Mouse (Mus musculus): Measurements from ENCODE around the gene Ddx6. TPM values are rescaled to one million over a fixed set of nuclear protein-coding genes. Genes with fewer than 3 reads are reported as not detected.
"Not testable (repeated sequence)": the region's sequence is repeated elsewhere in the genome, so short reads cannot be mapped to it uniquely, and the experiment has no call there.

Ddx6 gene
- polyA plus RNA-seq, 1 experiment from 2014 or later = 28.1 TPM

- Histone ChIP-seq H3K4me1 (replicated peaks) (peaks cover 12% of the 10 kb centered on the region), H3K36me3 (peaks cover 87% of the 10 kb centered on the region)
- WGBS = 76% methylated on average over 1 of the region's 1 CpGs
- not testable (repeated sequence) for H3K27me3 ChIP-seq; H3K4me3 ChIP-seq (replicated peaks); H3K9me3 ChIP-seq; H3K27ac ChIP-seq; H3K9ac ChIP-seq (replicated peaks); ATAC-seq; H3K4me2 ChIP-seq (replicated peaks)
Measured at GRCm38 (mm10) chr9:44613081-44613480, 8.4 kb downstream of the Ddx6 start.

- no peak overlapping the region for H3K4me2 ChIP-seq (replicated peaks)
- no peak overlapping the region for H3K4me3 ChIP-seq (replicated peaks)
- peaks cover 82% of the 10 kb centered on the region for H3K36me3 ChIP-seq
- no peak for ATAC-seq
- 76% methylated on average over 3 of the region's 3 CpGs for WGBS
- no peaks in the 10 kb centered on the region for H3K27me3 ChIP-seq
- H3K27ac ChIP-seq = no peak overlapping the region
- H3K9ac ChIP-seq (replicated peaks) = no peak overlapping the region
- 0 out of 2 replicates have a peak, but pooled peaks cover 4% of the 10 kb centered on the region for H3K4me1 ChIP-seq (replicated peaks)
- H3K9me3 ChIP-seq = no peaks in the 10 kb centered on the region
Measured at GRCm38 (mm10) chr9:44621114-44621513, 16.4 kb downstream of the Ddx6 start.

GRCm38 (mm10) chr9:44624390-44624789 lies 19.7 kb downstream of the Ddx6 start:
- H3K4me2 ChIP-seq (replicated peaks) = no peak overlapping the region
- H3K9me3 ChIP-seq = no peaks in the 10 kb centered on the region
- 84% methylated on average over 5 of the region's 5 CpGs for WGBS
- H3K27ac ChIP-seq = no peak overlapping the region
- no peak overlapping the region for H3K4me3 ChIP-seq (replicated peaks)
- no peak for ATAC-seq
- H3K9ac ChIP-seq (replicated peaks) = no peak overlapping the region
- 0 out of 2 replicates have a peak, but pooled peaks cover 4% of the 10 kb centered on the region for H3K4me1 ChIP-seq (replicated peaks)
- peaks cover 78% of the 10 kb centered on the region for H3K36me3 ChIP-seq
- no peaks in the 10 kb centered on the region for H3K27me3 ChIP-seq

GRCm38 (mm10) chr9:44626268-44626667 lies 21.6 kb downstream of the Ddx6 start:
- Histone ChIP-seq H3K27me3 (no peaks in the 10 kb centered on the region), H3K9me3 (no peaks in the 10 kb centered on the region), H3K4me3 (replicated peaks) (no peak overlapping the region), H3K4me1 (replicated peaks) (no peaks in the 10 kb centered on the region), H3K36me3 (peaks cover 81% of the 10 kb centered on the region), H3K9ac (replicated peaks) (no peak overlapping the region), H3K4me2 (replicated peaks) (no peak overlapping the region), H3K27ac (no peak overlapping the region)
- WGBS = 93% methylated on average over 5 of the region's 5 CpGs
- ATAC-seq = no peak

- Histone ChIP-seq H3K27me3 (no peaks in the 10 kb centered on the region), H3K9me3 (no peaks in the 10 kb centered on the region), H3K4me2 (replicated peaks) (no peak overlapping the region), H3K27ac (0 out of 2 replicates have a peak overlapping the region, but pooled peaks have one; percentile 16), H3K4me3 (replicated peaks) (no peak overlapping the region), H3K4me1 (replicated peaks) (no peaks in the 10 kb centered on the region), H3K36me3 (peaks cover 58% of the 10 kb centered on the region), H3K9ac (replicated peaks) (no peak overlapping the region)
- 69% methylated on average over 15 of the region's 15 CpGs for WGBS
- peak; percentile 71; the same call in 1 of the 2 replicates for ATAC-seq
Measured at GRCm38 (mm10) chr9:44637551-44638169, 33.0 kb downstream of the Ddx6 start.

GRCm38 (mm10) chr9:44638726-44639125 lies 34.0 kb downstream of the Ddx6 start:
- not testable (repeated sequence) for H3K4me3 ChIP-seq (replicated peaks); H3K4me2 ChIP-seq (replicated peaks); ATAC-seq; H3K4me1 ChIP-seq (replicated peaks); H3K9ac ChIP-seq (replicated peaks); H3K27me3 ChIP-seq; H3K9me3 ChIP-seq; H3K27ac ChIP-seq
- WGBS = 96% methylated on average over 9 of the region's 9 CpGs
- H3K36me3 ChIP-seq = peaks cover 48% of the 10 kb centered on the region

- not testable (repeated sequence) for H3K4me3 ChIP-seq (replicated peaks); H3K4me1 ChIP-seq (replicated peaks); H3K4me2 ChIP-seq (replicated peaks); H3K27ac ChIP-seq; H3K27me3 ChIP-seq; H3K9ac ChIP-seq (replicated peaks); ATAC-seq; H3K9me3 ChIP-seq
- WGBS = 90% methylated on average over 1 of the region's 1 CpGs
- peaks cover 36% of the 10 kb centered on the region for H3K36me3 ChIP-seq
Measured at GRCm38 (mm10) chr9:44640028-44640427, 35.3 kb downstream of the Ddx6 start.

- Histone ChIP-seq H3K4me2 (replicated peaks) (no peak overlapping the region), H3K36me3 (peaks cover 29% of the 10 kb centered on the region), H3K4me3 (replicated peaks) (no peak overlapping the region), H3K27ac (no peak overlapping the region), H3K4me1 (replicated peaks) (no peaks in the 10 kb centered on the region), H3K27me3 (no peaks in the 10 kb centered on the region), H3K9me3 (no peaks in the 10 kb centered on the region), H3K9ac (replicated peaks) (no peak overlapping the region)
- ATAC-seq = no peak
- WGBS = 86% methylated on average over 3 of the region's 3 CpGs
Measured at GRCm38 (mm10) chr9:44640646-44641357, 36.1 kb downstream of the Ddx6 start.

- Histone ChIP-seq H3K36me3 (peaks cover 20% of the 10 kb centered on the region), H3K4me2 (replicated peaks) (no peak overlapping the region), H3K9ac (replicated peaks) (no peak overlapping the region), H3K9me3 (no peaks in the 10 kb centered on the region), H3K4me3 (replicated peaks) (no peak overlapping the region), H3K4me1 (replicated peaks) (no peaks in the 10 kb centered on the region), H3K27me3 (no peaks in the 10 kb centered on the region), H3K27ac (no peak overlapping the region)
- ATAC-seq = no peak
- 89% methylated on average over 2 of the region's 2 CpGs for WGBS
Measured at GRCm38 (mm10) chr9:44641616-44642015, 36.9 kb downstream of the Ddx6 start.

GRCm38 (mm10) chr9:44643103-44643502 lies 38.4 kb downstream of the Ddx6 start:
- Histone ChIP-seq H3K9me3 (no peaks in the 10 kb centered on the region), H3K36me3 (peaks cover 7% of the 10 kb centered on the region), H3K4me2 (replicated peaks) (no peak overlapping the region), H3K27ac (no peak overlapping the region), H3K4me1 (replicated peaks) (no peaks in the 10 kb centered on the region), H3K4me3 (replicated peaks) (no peak overlapping the region), H3K9ac (replicated peaks) (no peak overlapping the region), H3K27me3 (no peaks in the 10 kb centered on the region)
- ATAC-seq = no peak
- WGBS = 97% methylated on average over 7 of the region's 7 CpGs

GRCm38 (mm10) chr9:44644186-44644585 lies 39.5 kb downstream of the Ddx6 start:
- ATAC-seq = no peak
- WGBS = 91% methylated on average over 2 of the region's 2 CpGs

GRCm38 (mm10) chr9:44645481-44645880 lies 40.8 kb downstream of the Ddx6 start:
- no peaks in the 10 kb centered on the region for H3K4me1 ChIP-seq (replicated peaks)
- no peak for ATAC-seq
- 74% methylated on average over 5 of the region's 5 CpGs for WGBS
- no peaks in the 10 kb centered on the region for H3K27me3 ChIP-seq
- no peak overlapping the region for H3K9ac ChIP-seq (replicated peaks)
- H3K9me3 ChIP-seq = no peaks in the 10 kb centered on the region
- H3K4me2 ChIP-seq (replicated peaks) = no peak overlapping the region
- no peak overlapping the region for H3K27ac ChIP-seq
- H3K36me3 ChIP-seq = no peaks in the 10 kb centered on the region
- H3K4me3 ChIP-seq (replicated peaks) = no peak overlapping the region

More at GRCm38 (mm10) chr9:44644186-44644585, 39.5 kb downstream of the Ddx6 start:
- no peaks in the 10 kb centered on the region for H3K9me3 ChIP-seq
- H3K36me3 ChIP-seq = no peaks in the 10 kb centered on the region
- no peaks in the 10 kb centered on the region for H3K27me3 ChIP-seq
- no peak overlapping the region for H3K4me3 ChIP-seq (replicated peaks)
- no peak overlapping the region for H3K4me2 ChIP-seq (replicated peaks)
- no peak overlapping the region for H3K27ac ChIP-seq
- no peaks in the 10 kb centered on the region for H3K4me1 ChIP-seq (replicated peaks)
- H3K9ac ChIP-seq (replicated peaks) = no peak overlapping the region
